Mouse (Mus musculus): ENCODE measurements at regions not wholly inside any gene's neighbourhood (a gene's known extent, or its start where the extent isn't known, plus 50 kb on each side); places are given as distances from the start of the nearest gene placed in this dataset.

- TF ChIP-seq TAL1 (IDR thresholded peaks at IDR 0.05; ENCODE audit: low read length) = no peak
- TF ChIP-seq GATA1 (IDR thresholded peaks at IDR 0.05; ENCODE audit: low read length) = no peak
These were observed 69.5 kb downstream of the Ephb3 start for GRCm38 (mm10) chr16:21274012-21274528.
